ENCODE assay signal across 11 mouse cellular contexts in the genomic region with DNA sequence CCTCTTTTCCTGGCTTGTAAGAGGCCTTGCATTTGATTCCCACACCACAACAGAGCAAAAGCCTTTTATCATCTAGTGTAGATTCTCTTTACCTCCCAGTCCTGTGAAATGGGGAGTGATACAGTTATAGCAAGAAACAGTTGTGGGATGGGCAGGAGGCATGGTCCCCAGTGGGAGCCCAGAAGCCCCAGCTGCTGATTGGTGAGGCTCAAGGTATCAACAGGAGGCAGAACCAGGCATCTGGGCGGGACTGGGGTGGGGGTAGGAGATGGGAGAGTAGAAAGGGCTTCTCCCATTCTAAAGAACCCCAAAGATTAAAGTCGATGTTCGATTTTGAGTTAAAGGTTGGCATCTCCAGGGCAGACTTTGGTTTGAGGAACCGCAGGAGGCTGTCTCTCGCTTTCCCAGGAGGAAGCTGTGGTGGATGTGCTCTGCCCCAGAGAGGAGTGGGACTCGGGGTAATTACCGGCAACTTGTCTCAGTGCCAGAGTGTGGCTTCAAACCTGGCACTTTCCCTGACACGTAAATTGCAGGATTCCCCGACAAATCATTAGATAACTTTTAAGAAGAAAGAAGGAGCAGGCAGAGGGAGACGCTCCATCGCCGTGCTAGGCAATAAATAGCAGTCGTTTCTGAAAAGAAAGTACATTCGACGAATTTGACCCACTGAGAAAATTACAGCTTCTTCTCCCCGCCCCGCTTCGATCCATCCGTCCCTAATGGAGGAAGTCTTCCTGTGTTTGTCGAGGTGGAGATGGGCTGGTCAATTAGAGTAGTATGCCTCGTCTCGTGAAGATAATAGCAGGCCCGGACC. TPM values are rescaled to one million over a fixed set of nuclear protein-coding genes. Genes with fewer than 3 reads are reported as not detected.
A peak's percentile ranks its signal among the peaks of the same experiment; 100 is the strongest.
DNase-seq lines count a peak whose midpoint lies in the region; ATAC-seq and TF ChIP-seq lines count a peak whose summit lies in the region.
"Had no signal": no experiment of that assay in that cellular context is flagged by ENCODE, and none has a peak within 500 bp of the region (broad histone marks: within the 10 kb centered on the region; RNA-seq: fewer than 3 reads in every experiment).

No protein-coding gene starts in this region.

- H3K27ac ChIP-seq in heart, adult 2 months: peak overlapping the region; percentile 57
- H3K27ac ChIP-seq in midbrain, embryonic 10.5 days (replicated peaks): peak overlapping the region; percentile 38; the same call in 1 of the 2 replicates
- H3K27ac ChIP-seq in midbrain, embryonic 11.5 days (ENCODE audit: low read depth, low read length): no peak overlapping the region
- H3K27ac ChIP-seq in neural tube, embryonic 13.5 days (replicated peaks): peak overlapping the region; percentile 76
- H3K27ac ChIP-seq: macrophage had no signal

- ATAC-seq in midbrain, embryonic 11.5 days (ENCODE audit: low FRiP score): no peak
- ATAC-seq in hematopoietic stem cell, adult 5-6 weeks (replicated peaks in 1 of 2; ENCODE audit: insufficient read depth in 1 of 2, low FRiP score in 2 of 2, low TSS enrichment in 1 of 2, low read depth in 1 of 2, poor library complexity in 2 of 2, severe bottlenecking in 2 of 2): peak; percentile 44 to 51; a peak in 2 of 4 replicates
- ATAC-seq in neural tube, embryonic 13.5 days (ENCODE audit: low read depth): no peak
- no peak for ATAC-seq in monocyte, adult 5-6 weeks (replicated peaks; ENCODE audit: insufficient number of reproducible peaks, low FRiP score, low TSS enrichment, poor library complexity, severe bottlenecking)

- TF ChIP-seq CTCF in heart, adult 2 months (IDR thresholded peaks at IDR 0.05): no peak

- DNase-seq in heart, adult 2 months: no peak
- no peak for DNase-seq in heart, adult 8-10 months (ENCODE audit: low spot score)
- no peak for DNase-seq in midbrain, embryonic 10.5 days (ENCODE audit: low spot score)
- DNase-seq in midbrain, embryonic 11.5 days (ENCODE audit: low spot score, missing footprints): no peak
- no peak for DNase-seq in adrenal gland, postnatal 4 days (ENCODE audit: low spot score in 2 of 2)
- DNase-seq: cerebellum, adult 11 months had no signal

- no peak for TF ChIP-seq EP300 in heart, adult 2 months (IDR thresholded peaks at IDR 0.05; ENCODE audit: insufficient read depth, low read depth, low read length)

- intact Hi-C loops in heart, adult 2 months (cut with DNase I): no loop called here

- no peaks in the 10 kb centered on the region for H3K79me2 ChIP-seq in heart, adult 2 months (replicated peaks; ENCODE audit: control insufficient read depth, insufficient read depth, low read length)

- H3K9me3 ChIP-seq in midbrain, embryonic 10.5 days (replicated peaks): no peaks in the 10 kb centered on the region
- H3K9me3 ChIP-seq in midbrain, embryonic 11.5 days (ENCODE audit: control insufficient read depth, low read length): no peaks in the 10 kb centered on the region
- H3K9me3 ChIP-seq in neural tube, embryonic 13.5 days: no peaks in the 10 kb centered on the region

- H3K27me3 ChIP-seq in heart, adult 2 months (ENCODE audit: control insufficient read depth, insufficient read depth, low read length): no peaks in the 10 kb centered on the region
- no peaks in the 10 kb centered on the region for H3K27me3 ChIP-seq in midbrain, embryonic 10.5 days (ENCODE audit: low read depth, poor library complexity, severe bottlenecking)
- H3K27me3 ChIP-seq in midbrain, embryonic 11.5 days (ENCODE audit: control insufficient read depth, insufficient read depth, low read length): no peaks in the 10 kb centered on the region
- peaks cover 5% of the 10 kb centered on the region; the same call in 1 of the 2 replicates for H3K27me3 ChIP-seq in neural tube, embryonic 13.5 days

- no peak for TF ChIP-seq POLR2A in heart, adult 2 months (IDR thresholded peaks at IDR 0.05; ENCODE audit: insufficient read depth, low read depth, low read length)

- H3K4me3 ChIP-seq in heart, adult 2 months: no peak overlapping the region
- no peak overlapping the region for H3K4me3 ChIP-seq in midbrain, embryonic 10.5 days
- no peak overlapping the region for H3K4me3 ChIP-seq in midbrain, embryonic 11.5 days (ENCODE audit: low read depth, low read length)
- no peak overlapping the region for H3K4me3 ChIP-seq in neural tube, embryonic 13.5 days
- H3K4me3 ChIP-seq: erythroblast, embryonic 14.5 days had no signal

- H3K9ac ChIP-seq in heart, adult 2 months (ENCODE audit: low read depth, low read length): no peak overlapping the region
- no peak overlapping the region for H3K9ac ChIP-seq in midbrain, embryonic 11.5 days (ENCODE audit: low read length)
- H3K9ac ChIP-seq in neural tube, embryonic 13.5 days: peak overlapping the region; percentile 34; the same call in 1 of the 2 replicates

- 35% methylated on average over 23 of the region's 23 CpGs for WGBS in heart, adult 2 months
- 61% methylated on average over 23 of the region's 23 CpGs for WGBS in midbrain, embryonic 10.5 days
- WGBS in midbrain, embryonic 11.5 days: 65% methylated on average over 23 of the region's 23 CpGs
- 14% methylated on average over 23 of the region's 23 CpGs for WGBS in neural tube, embryonic 13.5 days

- no peaks in the 10 kb centered on the region for H3K36me3 ChIP-seq in heart, adult 2 months (ENCODE audit: control insufficient read depth, insufficient read depth, low read length)
- peaks cover 20% of the 10 kb centered on the region for H3K36me3 ChIP-seq in midbrain, embryonic 10.5 days
- H3K36me3 ChIP-seq in midbrain, embryonic 11.5 days (ENCODE audit: control insufficient read depth, insufficient read depth, low read length): 0 out of 2 replicates have a peak, but pooled peaks cover 2% of the 10 kb centered on the region
- H3K36me3 ChIP-seq in neural tube, embryonic 13.5 days: peaks cover 14% of the 10 kb centered on the region

- H3K4me2 ChIP-seq in midbrain, embryonic 11.5 days: no peak overlapping the region
- H3K4me2 ChIP-seq in neural tube, embryonic 13.5 days: peak overlapping the region; percentile 18; the same call in 1 of the 2 replicates

- peaks cover 16% of the 10 kb centered on the region for H3K4me1 ChIP-seq in heart, adult 2 months (ENCODE audit: control insufficient read depth, insufficient read depth, low read length)
- peaks cover 58% of the 10 kb centered on the region for H3K4me1 ChIP-seq in midbrain, embryonic 10.5 days
- H3K4me1 ChIP-seq in midbrain, embryonic 11.5 days (ENCODE audit: control insufficient read depth, insufficient read depth, low read length): peaks cover 14% of the 10 kb centered on the region
- peaks cover 59% of the 10 kb centered on the region for H3K4me1 ChIP-seq in neural tube, embryonic 13.5 days (replicated peaks)

RNA-seq across cellular contexts. Expression of gene Parvb, which starts 13.7 kb away (rescaled TPM):
- 100 to 1,000 TPM in 1 of 2 experiments, 10 to 100 TPM in 1; 99.4 to 116 TPM for total RNA-seq in heart, adult 2 months (2021)
- polyA plus RNA-seq in heart, adult 2 months (2012; rRNA removed): 58.5 and 61.6 TPM in 2 replicates
- 100 to 1,000 TPM in 2 of 4 experiments, 10 to 100 TPM in 2; 78.8 to 113 (median 105) TPM for total RNA-seq in heart, adult 8-10 months (2022)
- 7.4 and 8.4 TPM in 2 replicates for polyA plus RNA-seq in midbrain, embryonic 10.5 days (2016; fragmentation: Nextera tagmentation; extraction: Ambion mirVana)
- 10.2 and 10.8 TPM in 2 replicates for polyA plus RNA-seq in midbrain, embryonic 11.5 days (2014; fragmentation: Nextera tagmentation; extraction: Ambion mirVana)
- total RNA-seq in hematopoietic stem cell, adult 5-6 weeks (2017): 0.45 and 2.5 TPM in 2 replicates
- 8.5 and 9.0 TPM in 2 replicates for polyA plus RNA-seq in neural tube, embryonic 13.5 days (2015; fragmentation: Nextera tagmentation; extraction: Ambion mirVana)
- 6.7 to 45.7 TPM (median 7.8 TPM) in 3 replicates for total RNA-seq in monocyte, adult 5-6 weeks (2017)
- 10 to 100 TPM; 44.6 to 45.9 TPM for total RNA-seq in adrenal gland, postnatal 4 days (2021)

RNA-seq across cellular contexts. Expression of gene Samm50, which starts 26.1 kb away (rescaled TPM):
- 100 to 1,000 TPM; 258 to 289 TPM for total RNA-seq in heart, adult 2 months (2021)
- polyA plus RNA-seq in heart, adult 2 months (2012; rRNA removed): 27.8 and 36.6 TPM in 2 replicates
- 100 to 1,000 TPM; 257 to 301 (median 279) TPM for total RNA-seq in heart, adult 8-10 months (2022)
- 108 and 110 TPM in 2 replicates for polyA plus RNA-seq in midbrain, embryonic 10.5 days (2016; fragmentation: Nextera tagmentation; extraction: Ambion mirVana)
- polyA plus RNA-seq in midbrain, embryonic 11.5 days (2014; fragmentation: Nextera tagmentation; extraction: Ambion mirVana): 75.9 and 77.4 TPM in 2 replicates
- total RNA-seq in hematopoietic stem cell, adult 5-6 weeks (2017): 18.6 and 32.5 TPM in 2 replicates
- polyA plus RNA-seq in neural tube, embryonic 13.5 days (2015; fragmentation: Nextera tagmentation; extraction: Ambion mirVana): 79.4 and 83.5 TPM in 2 replicates
- 27.7 to 36.4 TPM (median 29.5 TPM) in 3 replicates for total RNA-seq in monocyte, adult 5-6 weeks (2017)
- total RNA-seq in adrenal gland, postnatal 4 days (2021): 100 to 1,000 TPM; 159 to 160 TPM

RNA-seq across cellular contexts. Expression of gene Pnpla3, which starts 50.5 kb away (rescaled TPM):
- 1 to 10 TPM; 1.1 to 3.8 TPM for total RNA-seq in heart, adult 2 months (2021)
- polyA plus RNA-seq in heart, adult 2 months (2012; rRNA removed): 26.2 and 30.1 TPM in 2 replicates
- total RNA-seq in heart, adult 8-10 months (2022): 1 to 10 TPM in 1 of 4 experiments, under 1 TPM in 3; 0.34 to 2.4 (median 0.57) TPM
- polyA plus RNA-seq in midbrain, embryonic 10.5 days (2016; fragmentation: Nextera tagmentation; extraction: Ambion mirVana): 2.2 and 3.1 TPM in 2 replicates
- 1.5 and 1.7 TPM in 2 replicates for polyA plus RNA-seq in midbrain, embryonic 11.5 days (2014; fragmentation: Nextera tagmentation; extraction: Ambion mirVana)
- not detected in 2 replicates for total RNA-seq in hematopoietic stem cell, adult 5-6 weeks (2017)
- 4.7 and 6.5 TPM in 2 replicates for polyA plus RNA-seq in neural tube, embryonic 13.5 days (2015; fragmentation: Nextera tagmentation; extraction: Ambion mirVana)
- 0.78 TPM in 1 of 3 replicates, not detected in the others for total RNA-seq in monocyte, adult 5-6 weeks (2017)
- 1 to 10 TPM; 4.0 to 5.5 TPM for total RNA-seq in adrenal gland, postnatal 4 days (2021)
- polyA plus RNA-seq: erythroblast, embryonic 14.5 days; macrophage had no signal

Comparison
In these comparisons a context has a peak if more than half of its experiments do, and no peak if none do; other contexts are left out.
1. ATAC-seq: peak in hematopoietic stem cell, adult 5-6 weeks (2 of 2); none in midbrain, embryonic 11.5 days (single experiment), neural tube, embryonic 13.5 days (single experiment) and monocyte, adult 5-6 weeks (single experiment).